Mouse (Mus musculus): ENCODE measurements at regions not wholly inside any gene's neighbourhood (a gene's known extent, or its start where the extent isn't known, plus 50 kb on each side); places are given as distances from the start of the nearest gene placed in this dataset.

- TF ChIP-seq TAL1 (IDR thresholded peaks at IDR 0.05; ENCODE audit: low read length) (no peak), GATA1 (IDR thresholded peaks at IDR 0.05; ENCODE audit: low read length) (no peak)
Observed at GRCm38 (mm10) chr13:107539326-107539725, 504.9 kb upstream of the Smim15 start.
